Mouse (Mus musculus): ENCODE results near the gene Zbed5. TPM values are rescaled to one million over a fixed set of nuclear protein-coding genes. Genes with fewer than 3 reads are reported as not detected.
"Not testable (repeated sequence)": the region's sequence is repeated elsewhere in the genome, so short reads cannot be mapped to it uniquely, and the experiment has no call there.

Gene Zbed5
- polyA plus RNA-seq, 1 experiment, result 0.95 TPM

- TF ChIP-seq POLR2A (IDR thresholded peaks at IDR 0.05; ENCODE audit: borderline replicate concordance, low read depth, low read length), result no peak
- TF ChIP-seq CTCF (IDR thresholded peaks at IDR 0.05; ENCODE audit: low read depth, low read length), result no peak
- no peak overlapping the region for H3K4me3 ChIP-seq (ENCODE audit: insufficient read depth, low read length)
- H3K4me1 ChIP-seq (ENCODE audit: control insufficient read depth, insufficient read depth, low read length), result no peaks in the 10 kb centered on the region
These were observed 24.3 kb upstream of the Zbed5 start for GRCm38 (mm10) chr5:129871238-129871637.

DNA sequence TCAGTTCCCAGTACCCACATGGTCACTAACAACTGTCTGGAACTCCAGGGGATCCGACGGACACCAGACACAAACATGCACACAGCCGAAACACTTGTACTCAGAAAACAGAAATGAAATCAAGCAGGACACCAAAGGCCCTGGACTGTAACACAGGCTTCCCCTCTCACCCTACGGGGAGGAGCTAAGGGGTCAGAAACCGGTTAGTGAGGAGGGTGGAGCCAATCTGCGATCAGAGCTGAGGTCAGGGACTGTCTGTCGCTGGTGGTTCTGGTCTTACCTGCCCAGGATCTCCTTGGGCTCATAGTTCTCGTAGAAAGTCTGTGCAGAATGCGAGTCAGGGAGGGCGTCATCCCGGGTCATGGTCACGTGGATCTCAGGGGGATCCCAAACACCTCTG, 21.6 kb upstream of the Zbed5 start:
- TF ChIP-seq POLR2A (IDR thresholded peaks at IDR 0.05; ENCODE audit: borderline replicate concordance, low read depth, low read length) (no peak), CTCF (IDR thresholded peaks at IDR 0.05; ENCODE audit: low read depth, low read length) (no peak)
- no peaks in the 10 kb centered on the region for H3K4me1 ChIP-seq (ENCODE audit: control insufficient read depth, insufficient read depth, low read length)

More at GRCm38 (mm10) chr5:129871238-129871637, 24.3 kb upstream of the Zbed5 start:
- H3K27ac ChIP-seq (ENCODE audit: insufficient read depth, low read depth, low read length), result no peak overlapping the region

DNA sequence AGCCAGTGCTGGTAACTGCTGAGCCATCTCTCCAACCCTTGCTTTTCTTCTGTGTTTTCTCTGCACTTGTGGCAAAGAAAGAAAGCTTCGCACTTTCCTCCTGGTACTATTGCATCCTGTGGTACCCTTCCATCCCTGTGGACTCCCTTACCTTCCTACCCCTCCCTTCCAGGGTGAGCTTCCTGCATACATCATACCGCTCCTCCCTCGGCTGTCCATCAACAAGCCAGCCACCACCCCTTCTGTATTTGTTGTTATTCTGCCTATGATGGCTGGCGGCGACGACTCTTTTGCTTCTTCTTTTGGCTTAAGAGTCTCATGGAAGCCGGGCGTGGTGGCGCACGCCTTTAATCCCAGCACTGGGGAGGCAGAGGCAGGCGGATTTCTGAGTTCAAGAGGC, 20.4 kb upstream of the Zbed5 start:
- H3K4me3 ChIP-seq (ENCODE audit: insufficient read depth, low read length), result no peak overlapping the region
- H3K4me1 ChIP-seq (ENCODE audit: control insufficient read depth, insufficient read depth, low read length), result no peaks in the 10 kb centered on the region
- TF ChIP-seq POLR2A (IDR thresholded peaks at IDR 0.05; ENCODE audit: borderline replicate concordance, low read depth, low read length) (no peak), CTCF (IDR thresholded peaks at IDR 0.05; ENCODE audit: low read depth, low read length) (no peak)
- no peak overlapping the region for H3K27ac ChIP-seq (ENCODE audit: insufficient read depth, low read depth, low read length)

More for the DNA sequence above, 21.6 kb upstream of the Zbed5 start:
- no peak overlapping the region for H3K4me3 ChIP-seq (ENCODE audit: insufficient read depth, low read length)
- no peak overlapping the region for H3K27ac ChIP-seq (ENCODE audit: insufficient read depth, low read depth, low read length)

DNA sequence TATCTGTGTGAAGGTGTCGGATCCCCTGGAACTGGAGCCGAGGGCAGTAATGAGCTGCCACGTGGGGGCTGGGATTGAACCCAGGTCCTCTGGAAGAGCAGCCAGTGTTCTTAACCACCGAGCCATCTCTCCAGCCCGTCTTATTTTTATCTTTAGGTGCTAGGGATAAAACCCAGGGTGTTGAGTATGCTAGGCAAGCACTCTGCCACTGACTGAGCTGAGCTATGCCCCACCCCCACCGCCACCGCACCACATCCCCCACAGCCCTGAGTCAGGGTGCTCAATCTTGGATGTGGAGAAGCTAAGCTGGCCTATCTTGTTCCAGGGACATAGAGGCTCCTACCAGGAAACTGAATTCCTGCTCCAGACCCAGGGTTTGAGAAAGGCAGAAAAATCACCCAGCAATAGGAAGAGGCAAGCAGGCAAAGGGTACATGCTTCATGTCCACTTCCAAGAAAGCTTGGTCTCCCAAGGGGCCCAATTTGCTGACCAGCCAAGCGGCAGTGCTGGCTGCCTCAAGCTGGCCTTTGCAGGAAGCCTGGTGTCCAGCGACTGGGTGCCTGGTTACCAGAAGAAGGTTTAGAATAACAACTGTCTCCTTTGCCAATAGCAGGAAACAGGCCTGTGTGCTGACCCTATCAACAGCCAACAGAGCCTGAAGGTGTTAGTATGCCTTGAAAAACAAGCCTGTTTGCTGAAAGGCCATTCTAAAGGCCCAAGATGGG, 17.6 kb upstream of the Zbed5 start:
- TF ChIP-seq CTCF (IDR thresholded peaks at IDR 0.05; ENCODE audit: low read depth, low read length) (no peak), POLR2A (IDR thresholded peaks at IDR 0.05; ENCODE audit: borderline replicate concordance, low read depth, low read length) (no peak)
- H3K4me1 ChIP-seq (ENCODE audit: control insufficient read depth, insufficient read depth, low read length), result no peaks in the 10 kb centered on the region
- H3K27ac ChIP-seq (ENCODE audit: insufficient read depth, low read depth, low read length), result no peak overlapping the region
- H3K4me3 ChIP-seq (ENCODE audit: insufficient read depth, low read length), result no peak overlapping the region

DNA sequence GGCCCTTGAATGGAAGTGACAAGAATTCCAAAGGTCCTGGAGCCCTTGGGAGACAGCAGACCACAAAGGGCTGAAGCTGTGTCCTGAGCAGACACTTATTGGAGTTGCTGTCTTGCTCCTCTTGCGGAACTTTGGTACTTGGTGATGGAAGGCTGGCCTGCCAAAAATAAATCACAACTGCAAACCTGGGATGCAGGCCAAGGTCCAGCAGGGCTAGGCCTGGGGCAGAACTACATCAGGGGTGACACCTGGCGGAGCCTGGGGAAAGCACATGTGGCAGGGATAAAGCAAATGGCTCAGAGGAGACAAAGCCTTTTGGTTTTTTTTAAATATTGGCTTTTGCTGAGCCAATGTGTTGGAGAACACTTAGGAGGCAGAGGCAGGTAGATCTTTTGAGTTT, 16.6 kb upstream of the Zbed5 start:
- Histone ChIP-seq H3K4me3 (ENCODE audit: insufficient read depth, low read length) (no peak overlapping the region), H3K4me1 (ENCODE audit: control insufficient read depth, insufficient read depth, low read length) (no peaks in the 10 kb centered on the region), H3K27ac (ENCODE audit: insufficient read depth, low read depth, low read length) (no peak overlapping the region)
- TF ChIP-seq CTCF (IDR thresholded peaks at IDR 0.05; ENCODE audit: low read depth, low read length), result no peak
- no peak for TF ChIP-seq POLR2A (IDR thresholded peaks at IDR 0.05; ENCODE audit: borderline replicate concordance, low read depth, low read length)

DNA sequence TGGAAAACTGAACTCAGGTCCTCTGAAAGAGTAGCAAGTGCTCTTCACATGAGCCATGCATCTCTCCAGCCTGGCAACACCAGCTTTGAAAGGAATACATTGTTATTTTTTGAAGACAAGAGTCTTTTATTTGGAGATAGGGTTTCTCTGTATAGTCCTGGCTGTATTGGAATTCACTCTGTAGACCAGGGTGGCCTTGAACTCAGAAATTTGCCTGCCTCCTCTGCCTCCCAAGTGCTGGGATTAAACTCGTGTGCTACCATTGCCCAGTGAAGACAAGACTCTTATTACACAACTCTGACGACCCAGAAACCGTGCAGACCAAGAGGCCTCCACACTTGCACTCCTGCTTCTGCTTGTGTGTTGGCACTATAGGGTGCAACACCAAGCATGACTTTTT, 15.6 kb upstream of the Zbed5 start:
- no peak for TF ChIP-seq POLR2A (IDR thresholded peaks at IDR 0.05; ENCODE audit: borderline replicate concordance, low read depth, low read length)
- TF ChIP-seq CTCF (IDR thresholded peaks at IDR 0.05; ENCODE audit: low read depth, low read length), result no peak
- no peak overlapping the region for H3K4me3 ChIP-seq (ENCODE audit: insufficient read depth, low read length)
- no peak overlapping the region for H3K27ac ChIP-seq (ENCODE audit: insufficient read depth, low read depth, low read length)
- H3K4me1 ChIP-seq (ENCODE audit: control insufficient read depth, insufficient read depth, low read length), result no peaks in the 10 kb centered on the region

DNA sequence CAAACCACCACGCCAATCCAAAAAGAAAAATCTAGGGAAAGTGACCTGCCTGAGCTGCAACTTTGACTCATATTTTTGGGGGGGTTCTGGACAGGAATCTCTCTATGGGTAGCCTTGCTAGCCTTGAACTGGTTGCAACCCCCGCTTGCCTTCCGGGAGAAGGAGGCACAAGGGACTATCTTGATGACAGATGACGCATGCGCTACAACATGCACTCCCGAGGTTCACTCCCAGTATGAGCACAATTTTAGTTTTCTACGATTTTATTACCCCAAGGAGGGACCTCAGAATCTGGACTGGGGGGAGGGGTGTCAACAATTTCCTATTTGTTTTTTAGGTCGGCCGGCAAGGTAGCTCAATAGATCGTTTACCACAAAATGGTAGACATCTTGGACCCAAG, 9.3 kb upstream of the Zbed5 start:
- Histone ChIP-seq H3K4me3 (ENCODE audit: insufficient read depth, low read length) (peak overlapping the region; percentile 85), H3K4me1 (ENCODE audit: control insufficient read depth, insufficient read depth, low read length) (peaks cover 8% of the 10 kb centered on the region), H3K27ac (ENCODE audit: insufficient read depth, low read depth, low read length) (no peak overlapping the region)
- TF ChIP-seq CTCF (IDR thresholded peaks at IDR 0.05; ENCODE audit: low read depth, low read length), result no peak
- no peak for TF ChIP-seq POLR2A (IDR thresholded peaks at IDR 0.05; ENCODE audit: borderline replicate concordance, low read depth, low read length)

DNA sequence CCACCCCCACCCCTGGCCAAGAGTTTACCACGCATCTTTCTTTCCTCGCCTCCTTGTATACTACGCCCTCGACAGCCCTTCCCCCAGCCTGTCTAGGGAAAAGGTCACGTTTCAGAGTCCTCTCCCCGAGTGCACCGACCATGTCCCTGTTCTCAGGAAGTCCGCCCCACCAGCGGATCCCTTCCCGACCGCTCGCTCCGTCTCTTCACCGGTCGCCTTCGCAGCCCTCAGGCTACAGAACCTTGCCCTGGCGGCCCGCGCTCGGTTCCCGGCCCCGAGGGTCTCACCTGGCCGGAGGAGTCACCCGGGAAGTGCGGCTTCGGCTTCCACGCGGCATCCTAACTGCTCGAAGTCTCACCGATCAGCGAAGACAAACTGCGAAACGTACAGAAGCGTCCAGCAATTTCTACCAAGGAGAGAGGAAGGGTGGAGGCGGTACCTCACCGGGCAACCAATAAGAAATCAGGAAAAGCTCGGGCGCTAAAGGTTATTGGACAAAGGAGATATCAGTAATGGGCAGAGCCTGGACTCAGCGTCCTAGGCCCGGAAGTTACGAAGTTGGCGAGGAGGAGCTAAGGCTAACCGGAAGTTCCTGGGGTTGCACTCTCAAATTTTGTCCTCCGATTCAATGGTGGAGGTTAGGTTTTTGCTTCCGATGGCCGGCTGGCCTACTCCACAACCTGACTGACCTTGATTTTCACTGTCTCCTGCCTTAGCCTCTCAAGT, 8.4 kb upstream of the Zbed5 start, which contains the start of gene Chchd2:
TSS of gene Chchd2 (minus strand) at position 560 of the 726 bp plus-strand sequence.
- TF ChIP-seq POLR2A (IDR thresholded peaks at IDR 0.05; ENCODE audit: borderline replicate concordance, low read depth, low read length), result no peak
- no peak for TF ChIP-seq CTCF (IDR thresholded peaks at IDR 0.05; ENCODE audit: low read depth, low read length)
- peaks cover 8% of the 10 kb centered on the region for H3K4me1 ChIP-seq (ENCODE audit: control insufficient read depth, insufficient read depth, low read length)
- peak within 1 kb of the TSS; percentile 85 for H3K4me3 ChIP-seq (ENCODE audit: insufficient read depth, low read length)
- H3K27ac ChIP-seq (ENCODE audit: insufficient read depth, low read depth, low read length), result peak within 1 kb of the TSS; percentile 85

DNA sequence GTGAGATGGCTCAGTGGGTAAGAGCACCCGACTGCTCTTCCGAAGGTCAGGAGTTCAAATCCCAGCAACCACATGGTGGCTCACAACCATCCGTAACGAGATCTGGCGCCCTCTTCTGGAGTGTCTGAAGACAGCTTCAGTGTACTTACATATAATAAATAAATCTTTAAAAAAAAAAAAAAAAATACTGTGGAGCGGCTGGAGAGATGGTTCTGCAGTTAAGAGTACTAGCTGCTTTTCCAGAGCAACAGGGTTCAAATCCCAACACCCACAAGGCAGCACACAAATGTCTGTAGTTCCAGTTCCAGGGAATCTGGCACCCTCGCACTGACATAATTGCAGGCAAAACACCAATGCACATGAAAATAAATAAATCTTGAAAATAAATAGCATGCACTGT, 5.1 kb upstream of the Zbed5 start:
- not testable (repeated sequence) for H3K4me3 ChIP-seq (ENCODE audit: insufficient read depth, low read length); H3K4me1 ChIP-seq (ENCODE audit: control insufficient read depth, insufficient read depth, low read length); H3K27ac ChIP-seq (ENCODE audit: insufficient read depth, low read depth, low read length)

GRCm38 (mm10) chr5:129898449-129898848, 2.9 kb downstream of the Zbed5 start, which contains the start of gene Phkg1:
Phkg1 (minus strand) TSS chr5:129898549.
- no peak within 1 kb of the TSS for H3K4me3 ChIP-seq (ENCODE audit: insufficient read depth, low read length)
- no peak within 1 kb of the TSS for H3K27ac ChIP-seq (ENCODE audit: insufficient read depth, low read depth, low read length)
- no peak for TF ChIP-seq POLR2A (IDR thresholded peaks at IDR 0.05; ENCODE audit: borderline replicate concordance, low read depth, low read length)
- TF ChIP-seq CTCF (IDR thresholded peaks at IDR 0.05; ENCODE audit: low read depth, low read length), result no peak
- peaks cover 6% of the 10 kb centered on the region for H3K4me1 ChIP-seq (ENCODE audit: control insufficient read depth, insufficient read depth, low read length)
